Mouse (Mus musculus): Measurements from ENCODE around the gene Slc7a8.

GRCm38 (mm10) chr14:54817791-54818190 lies 36.0 kb upstream of the Slc7a8 start:
- peak; percentile 74 for TF ChIP-seq CTCF (IDR thresholded peaks at IDR 0.05; ENCODE audit: low read depth)
- TF ChIP-seq EP300 (optimal IDR thresholded peaks at IDR 0.05): no peak
